Mouse (Mus musculus) lung, adult 2 months (tissue): ENCODE measurements at regions not wholly inside any gene's neighbourhood (a gene's known extent, or its start where the extent isn't known, plus 50 kb on each side); places are given as distances from the start of the nearest gene placed in this dataset.

Source experiments
- DNase-seq: peaks from one replicate; pipeline ENCODE4 v3.0.0; 2022
- H3K4me1 ChIP-seq: fragments of 200-500 bp; 2 replicates; pipeline ENCODE4 v1.6.1; 2011; ENCODE audit warnings: low read length; ENCODE audit not compliant: control insufficient read depth, insufficient read depth
- H3K4me3 ChIP-seq: fragments of 200-500 bp; replicated peaks from 2 replicates; pipeline ENCODE3; 2011; ENCODE audit warnings: low read depth, mild to moderate bottlenecking, control low read depth, low read length; ENCODE audit errors: extremely low read depth
- CTCF ChIP-seq: fragments of 200-500 bp; IDR thresholded peaks from 2 replicates; pipeline ENCODE4 v1.5.1; 2011; ENCODE audit warnings: mild to moderate bottlenecking, low read length, control low read depth; ENCODE audit not compliant: insufficient read depth
- POLR2A ChIP-seq: fragments of 200-500 bp; IDR thresholded peaks from 2 replicates; pipeline ENCODE4 v1.6.1; 2011; ENCODE audit warnings: low read depth, mild to moderate bottlenecking, control low read depth, low read length, borderline replicate concordance; ENCODE audit errors: extremely low read depth
- WGBS: fragments of 180-500 bp; shearing (Covaris S2); methylation state at CpG from one replicate; pipeline ENCODE4 v1.1.7; 2018; 5-methylcytosine and 5-hydroxymethylcytosine counted together

DNA sequence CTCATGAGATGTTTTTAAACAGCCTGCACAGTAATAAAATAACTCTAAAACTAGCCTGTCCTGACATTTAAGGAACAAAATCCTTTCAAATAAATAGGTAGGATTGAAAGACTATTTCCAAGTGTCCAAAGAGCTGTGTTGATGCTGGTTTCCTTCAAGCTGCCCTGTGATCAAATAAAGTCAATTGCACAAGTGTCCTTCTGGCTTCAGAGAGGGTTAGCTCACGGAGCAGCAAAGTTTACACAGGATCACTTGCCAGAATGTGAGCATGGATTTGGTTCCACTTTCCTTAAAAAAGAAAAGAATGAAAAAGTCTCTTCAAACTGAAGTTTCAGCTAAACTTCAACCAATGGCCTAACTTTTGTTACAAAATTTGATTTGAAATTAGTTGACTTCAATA lies 375.5 kb upstream of the Atp2b1 start:
- 51% methylated on average over 1 of the region's 1 CpGs for WGBS
- Histone ChIP-seq H3K4me1 (peaks cover 3% of the 10 kb centered on the region; the same call in 1 of the 2 replicates), H3K4me3 (no peak overlapping the region)
- TF ChIP-seq CTCF (no peak), POLR2A (no peak)
- DNase-seq, result no peak

DNA sequence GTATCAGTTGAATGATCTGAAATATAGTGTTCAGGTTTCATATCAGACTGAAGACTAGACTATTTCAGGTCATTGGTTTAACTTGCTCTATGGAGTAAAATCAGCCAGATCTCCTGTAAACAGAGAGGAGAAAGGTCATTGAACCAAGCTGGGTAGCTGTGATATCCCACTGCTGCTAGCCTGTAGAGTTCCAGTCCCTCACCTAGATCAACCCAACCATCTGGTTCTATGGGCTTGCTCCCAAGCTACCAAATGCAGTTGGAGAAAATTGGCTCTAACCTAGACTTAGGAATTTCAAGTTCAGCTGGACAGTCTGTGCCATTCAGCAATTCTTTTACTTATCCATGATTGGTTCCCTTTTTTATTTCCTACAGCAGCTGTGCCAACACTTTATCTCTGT lies 373.1 kb upstream of the Atp2b1 start:
- H3K4me3 ChIP-seq, result no peak overlapping the region
- DNase-seq, result no peak
- peaks cover 3% of the 10 kb centered on the region for H3K4me1 ChIP-seq
- TF ChIP-seq POLR2A (no peak), CTCF (no peak)

DNA sequence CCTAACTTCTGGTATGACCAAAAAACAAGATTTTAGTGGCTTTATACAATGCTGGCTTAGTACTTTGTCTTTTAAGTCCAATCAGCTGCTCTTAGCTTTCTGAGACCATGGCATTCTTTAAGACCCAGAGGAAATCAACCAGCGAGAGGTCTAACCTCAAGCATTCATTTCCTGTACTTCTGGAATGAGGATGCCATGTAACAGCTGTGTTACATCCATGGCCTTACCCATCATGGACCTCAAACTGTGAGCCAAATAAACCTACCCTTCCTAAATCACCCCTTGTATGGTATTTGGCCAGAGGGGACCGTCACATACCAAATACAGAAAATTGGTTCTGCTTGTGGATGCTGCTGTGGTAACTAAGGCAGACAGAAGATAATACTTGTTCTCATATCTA lies 372.1 kb upstream of the Atp2b1 start:
- DNase-seq, result no peak
- Histone ChIP-seq H3K4me3 (no peak overlapping the region), H3K4me1 (peaks cover 3% of the 10 kb centered on the region)
- 92% methylated on average over 2 of the region's 2 CpGs for WGBS
- no peak for TF ChIP-seq POLR2A
- TF ChIP-seq CTCF, result no peak

DNA sequence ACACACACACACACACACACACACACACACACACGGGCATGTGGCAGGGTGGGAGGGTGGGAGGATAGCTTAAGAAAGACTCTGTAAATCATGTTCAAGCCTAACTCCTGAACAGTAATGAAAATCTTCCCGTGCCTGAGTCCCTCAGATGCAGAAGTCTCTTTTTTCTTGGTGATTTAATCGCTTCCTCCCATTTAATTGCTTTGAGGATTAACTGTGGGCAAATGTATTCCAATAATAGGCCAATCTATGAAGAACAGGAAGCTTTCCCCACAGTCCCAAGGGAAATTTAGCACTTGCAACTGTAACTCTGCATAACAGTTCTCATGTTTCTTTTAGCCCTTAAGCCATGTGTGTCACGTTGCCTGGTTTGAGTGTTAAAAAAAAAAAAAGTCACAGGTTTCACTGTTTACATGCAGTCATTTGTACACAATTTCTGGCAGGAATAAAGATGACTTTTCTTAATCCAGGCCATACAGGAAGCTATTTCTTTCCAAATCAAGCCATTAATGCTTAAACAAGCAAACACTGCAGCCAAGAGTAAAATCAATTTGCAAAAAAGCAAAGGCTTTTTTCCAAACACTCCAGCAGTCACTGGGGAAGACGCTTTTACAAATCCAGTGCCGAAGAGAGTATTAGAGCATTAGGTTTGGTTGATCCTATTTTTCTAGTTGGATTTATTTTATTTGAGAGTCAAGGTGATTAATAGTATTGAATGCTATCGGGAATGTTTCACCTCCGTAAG lies 370.8 kb upstream of the Atp2b1 start:
- no peak for DNase-seq
- no peak for TF ChIP-seq CTCF
- TF ChIP-seq POLR2A, result no peak
- Histone ChIP-seq H3K4me1 (peaks cover 3% of the 10 kb centered on the region), H3K4me3 (no peak overlapping the region)
- 34% methylated on average over 8 of the region's 8 CpGs for WGBS

DNA sequence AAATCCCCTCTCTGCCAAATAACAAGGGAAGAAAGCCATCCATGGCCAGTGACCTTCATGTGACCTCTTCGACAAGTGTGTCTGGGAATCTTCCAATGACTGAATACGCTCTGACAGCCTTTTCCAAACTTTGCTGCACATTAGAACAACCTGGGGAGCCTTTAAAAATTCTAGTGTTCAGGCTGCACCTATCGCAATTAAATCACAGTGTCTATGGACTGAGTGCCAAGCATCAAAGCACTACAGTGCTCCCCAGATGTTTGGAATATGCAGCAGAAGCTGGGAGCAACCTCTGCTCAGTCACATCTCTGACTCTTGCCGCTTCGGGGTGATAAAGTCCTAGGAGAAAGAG lies 370.2 kb upstream of the Atp2b1 start:
- H3K4me1 ChIP-seq, result peaks cover 3% of the 10 kb centered on the region
- TF ChIP-seq CTCF (no peak), POLR2A (no peak)
- WGBS, result 65% methylated on average over 5 of the region's 5 CpGs
- DNase-seq, result no peak
- no peak overlapping the region for H3K4me3 ChIP-seq

DNA sequence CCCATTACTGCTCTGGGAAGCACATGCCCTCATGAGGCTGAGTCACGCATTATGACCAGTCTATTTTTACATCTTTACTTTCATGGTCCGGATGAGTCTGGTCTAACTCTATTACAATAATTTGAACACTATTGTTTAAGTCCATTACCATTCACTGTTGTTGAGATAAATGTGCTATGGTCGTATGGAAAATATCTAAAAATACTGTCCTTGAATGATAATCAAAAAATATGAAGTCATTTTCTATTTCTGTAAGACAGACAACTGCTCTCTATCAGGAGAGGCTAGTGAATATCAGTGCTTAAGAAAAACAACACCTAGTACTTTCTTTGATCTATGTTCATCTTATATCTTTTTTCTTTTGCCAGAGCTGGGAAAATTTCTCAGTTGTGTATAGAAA lies 359.6 kb upstream of the Atp2b1 start:
- DNase-seq, result no peak
- TF ChIP-seq POLR2A (no peak), CTCF (no peak)

DNA sequence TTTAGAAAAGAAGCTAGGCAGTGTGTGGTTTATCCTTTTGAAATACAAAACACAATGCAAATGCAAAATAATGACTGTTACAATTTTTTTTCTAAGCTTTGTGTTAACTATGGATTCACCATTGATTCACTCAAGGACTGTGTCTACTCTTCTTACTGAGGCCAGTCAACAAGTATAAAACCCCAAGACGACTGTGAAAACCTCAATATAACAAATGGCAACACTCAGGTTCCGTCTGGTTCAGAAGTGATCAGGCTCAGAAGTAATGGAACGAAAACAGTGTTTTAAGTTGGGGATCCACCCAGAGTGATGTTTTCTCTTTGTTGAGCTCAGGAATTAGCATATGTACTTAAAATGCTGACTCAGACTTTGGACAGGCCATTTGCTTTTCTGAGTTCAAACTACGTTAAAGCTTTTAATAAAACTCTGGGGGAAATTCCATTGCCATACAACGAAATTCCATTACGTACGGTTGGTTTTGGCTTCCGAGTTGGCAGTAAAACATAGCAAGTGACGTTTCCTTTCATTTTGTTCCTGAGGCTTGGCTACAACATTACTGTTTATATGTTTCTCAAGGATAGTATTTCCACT lies 356.6 kb upstream of the Atp2b1 start:
- H3K4me1 ChIP-seq, result no peaks in the 10 kb centered on the region
- H3K4me3 ChIP-seq, result no peak overlapping the region
- no peak for DNase-seq
- TF ChIP-seq POLR2A, result no peak
- WGBS, result 73% methylated on average over 9 of the region's 9 CpGs

More for the DNA sequence above, 359.6 kb upstream of the Atp2b1 start:
- H3K4me1 ChIP-seq, result no peaks in the 10 kb centered on the region
- no peak overlapping the region for H3K4me3 ChIP-seq
- WGBS, result 59% methylated on average over 3 of the region's 3 CpGs

DNA sequence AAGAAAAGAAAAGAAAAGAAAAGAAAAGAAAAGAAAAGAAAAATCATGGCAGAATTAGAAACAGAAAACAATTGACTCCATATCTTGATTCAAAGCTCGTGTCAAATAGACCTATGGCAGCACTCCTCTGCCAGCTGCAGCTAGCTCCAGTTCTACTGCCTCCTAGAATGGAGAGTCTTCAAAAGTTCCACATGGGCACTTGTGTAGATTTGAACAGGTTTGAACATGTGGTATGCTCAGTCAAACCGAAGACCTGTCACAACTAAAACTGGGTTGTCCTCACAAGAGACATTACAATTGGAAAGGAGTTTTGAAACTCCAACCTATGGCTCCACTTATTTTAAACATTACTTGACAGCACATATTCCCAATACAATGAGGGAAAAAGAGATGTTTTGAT lies 355.6 kb upstream of the Atp2b1 start:
- 75% methylated on average over 2 of the region's 2 CpGs for WGBS
- no peaks in the 10 kb centered on the region for H3K4me1 ChIP-seq
- DNase-seq, result no peak

DNA sequence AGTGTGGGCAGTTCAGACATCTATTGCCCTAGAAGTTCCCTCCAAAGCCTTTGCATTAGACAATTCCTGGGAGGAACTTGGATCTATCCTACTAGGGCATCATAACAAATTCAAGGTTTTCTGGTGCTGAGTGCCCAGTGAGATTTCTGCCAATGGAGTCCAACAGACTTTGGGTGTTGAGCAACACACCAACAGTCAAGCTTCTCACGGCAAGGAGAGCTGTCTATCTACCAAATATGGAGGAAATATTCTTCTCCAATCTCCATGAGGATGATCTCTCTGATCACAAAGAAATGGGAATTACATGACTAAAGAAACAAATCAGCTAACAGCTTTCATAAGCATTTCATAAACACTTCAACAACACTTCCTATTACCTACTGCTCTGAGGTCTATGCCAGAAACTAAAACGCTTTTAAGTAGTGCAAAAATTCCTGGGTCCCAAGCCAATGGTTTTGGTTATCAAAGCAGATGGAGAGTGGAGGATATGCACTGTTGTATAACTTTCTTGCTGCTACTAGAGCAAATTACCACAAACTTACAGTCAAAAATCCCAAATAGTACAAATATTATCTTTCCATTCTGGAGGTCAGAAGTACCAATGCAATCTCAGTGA lies 351.8 kb upstream of the Atp2b1 start:
- TF ChIP-seq CTCF, result no peak
- WGBS, result 41% methylated on average over 2 of the region's 2 CpGs
- no peak for DNase-seq
- Histone ChIP-seq H3K4me3 (no peak overlapping the region), H3K4me1 (no peaks in the 10 kb centered on the region)

More for the DNA sequence above, 355.6 kb upstream of the Atp2b1 start:
- TF ChIP-seq POLR2A, result no peak
- no peak for TF ChIP-seq CTCF
- no peak overlapping the region for H3K4me3 ChIP-seq
